Mouse (Mus musculus) WW6 (cell line): Measurements from ENCODE around the gene Cd68.
A peak's percentile ranks its signal among the peaks of the same experiment; 100 is the strongest.
"Not testable (repeated sequence)": the region's sequence is repeated elsewhere in the genome, so short reads cannot be mapped to it uniquely, and the experiment has no call there.

ENCODE experiments used
- DNase-seq: peaks from one replicate; pipeline ENCODE4 v3.0.0-alpha.2; 2013; ENCODE audit warnings: low read depth, low spot score

The Cd68 gene

GRCm38 (mm10) chr11:69665961-69666664 is at the start of gene Cd68:
Gene Cd68, minus strand, starts transcription at chr11:69666153.
- DNase-seq: peak; percentile 90

GRCm38 (mm10) chr11:69715482-69715881 is 49.5 kb upstream of the Cd68 start:
- no peak for DNase-seq

- DNase-seq: no peak
Observed at GRCm38 (mm10) chr11:69714636-69715329, 48.8 kb upstream of the Cd68 start.

GRCm38 (mm10) chr11:69712954-69713672 is 47.2 kb upstream of the Cd68 start:
- no peak for DNase-seq

- DNase-seq: no peak
Observed at GRCm38 (mm10) chr11:69711082-69711481, 45.1 kb upstream of the Cd68 start.

- DNase-seq: no peak
Observed at GRCm38 (mm10) chr11:69710470-69710869, 44.5 kb upstream of the Cd68 start.

- no peak for DNase-seq
Observed at GRCm38 (mm10) chr11:69709554-69710446, 43.8 kb upstream of the Cd68 start.

GRCm38 (mm10) chr11:69708614-69709265 is 42.8 kb upstream of the Cd68 start:
- no peak for DNase-seq

- DNase-seq: no peak
Observed at GRCm38 (mm10) chr11:69707873-69708381, 42.0 kb upstream of the Cd68 start.

- DNase-seq: no peak
Observed at GRCm38 (mm10) chr11:69707480-69707847, 41.5 kb upstream of the Cd68 start.

GRCm38 (mm10) chr11:69706775-69707479 is 41.0 kb upstream of the Cd68 start:
- DNase-seq: no peak

- no peak for DNase-seq
Observed at GRCm38 (mm10) chr11:69704613-69705010, 38.7 kb upstream of the Cd68 start.

- no peak for DNase-seq
Observed at GRCm38 (mm10) chr11:69703814-69704612, 38.1 kb upstream of the Cd68 start.

GRCm38 (mm10) chr11:69703381-69703780 is 37.4 kb upstream of the Cd68 start:
- not testable (repeated sequence) for DNase-seq

GRCm38 (mm10) chr11:69702886-69703285 is 36.9 kb upstream of the Cd68 start:
- not testable (repeated sequence) for DNase-seq

- no peak for DNase-seq
Observed at GRCm38 (mm10) chr11:69699595-69699994, 33.6 kb upstream of the Cd68 start.

GRCm38 (mm10) chr11:69698574-69698973 is 32.6 kb upstream of the Cd68 start:
- DNase-seq: no peak

GRCm38 (mm10) chr11:69697396-69697795 is 31.4 kb upstream of the Cd68 start:
- DNase-seq: no peak
